Mouse (Mus musculus): ENCODE measurements around the gene Dync2li1. TPM values are rescaled to one million over a fixed set of nuclear protein-coding genes. Genes with fewer than 3 reads are reported as not detected.

Dync2li1 gene
- polyA plus RNA-seq, 1 experiment, result 23.0 TPM

- TF ChIP-seq CTCF (IDR thresholded peaks at IDR 0.05; ENCODE audit: borderline replicate concordance, extremely low read depth, insufficient read depth, insufficient read length) (no peak), POLR2A (IDR thresholded peaks at IDR 0.05; ENCODE audit: borderline replicate concordance, extremely low read depth, insufficient read depth, insufficient read length, poor library complexity, severe bottlenecking) (no peak)
- no peak for DNase-seq (ENCODE audit: low read depth)
These were observed 14.3 kb upstream of the Dync2li1 start for GRCm38 (mm10) chr17:84611971-84612370.

- TF ChIP-seq POLR2A (IDR thresholded peaks at IDR 0.05; ENCODE audit: borderline replicate concordance, extremely low read depth, insufficient read depth, insufficient read length, poor library complexity, severe bottlenecking) (no peak), CTCF (IDR thresholded peaks at IDR 0.05; ENCODE audit: borderline replicate concordance, extremely low read depth, insufficient read depth, insufficient read length) (no peak)
- peak; percentile 11 for DNase-seq (ENCODE audit: low read depth)
These were observed 10.5 kb upstream of the Dync2li1 start for GRCm38 (mm10) chr17:84615811-84616210.

GRCm38 (mm10) chr17:84616526-84617074 is 9.7 kb upstream of the Dync2li1 start:
- TF ChIP-seq POLR2A (IDR thresholded peaks at IDR 0.05; ENCODE audit: borderline replicate concordance, extremely low read depth, insufficient read depth, insufficient read length, poor library complexity, severe bottlenecking) (no peak), CTCF (IDR thresholded peaks at IDR 0.05; ENCODE audit: borderline replicate concordance, extremely low read depth, insufficient read depth, insufficient read length) (no peak)
- DNase-seq (ENCODE audit: low read depth), result no peak

- no peak for DNase-seq (ENCODE audit: low read depth)
- TF ChIP-seq CTCF (IDR thresholded peaks at IDR 0.05; ENCODE audit: borderline replicate concordance, extremely low read depth, insufficient read depth, insufficient read length), result no peak
- TF ChIP-seq POLR2A (IDR thresholded peaks at IDR 0.05; ENCODE audit: borderline replicate concordance, extremely low read depth, insufficient read depth, insufficient read length, poor library complexity, severe bottlenecking), result no peak
These were observed 8.3 kb upstream of the Dync2li1 start for GRCm38 (mm10) chr17:84617953-84618352.

- DNase-seq (ENCODE audit: low read depth), result no peak
- no peak for TF ChIP-seq CTCF (IDR thresholded peaks at IDR 0.05; ENCODE audit: borderline replicate concordance, extremely low read depth, insufficient read depth, insufficient read length)
- TF ChIP-seq POLR2A (IDR thresholded peaks at IDR 0.05; ENCODE audit: borderline replicate concordance, extremely low read depth, insufficient read depth, insufficient read length, poor library complexity, severe bottlenecking), result no peak
These were observed 7.2 kb upstream of the Dync2li1 start for GRCm38 (mm10) chr17:84619112-84619511.

- TF ChIP-seq POLR2A (IDR thresholded peaks at IDR 0.05; ENCODE audit: borderline replicate concordance, extremely low read depth, insufficient read depth, insufficient read length, poor library complexity, severe bottlenecking), result no peak
- no peak for TF ChIP-seq CTCF (IDR thresholded peaks at IDR 0.05; ENCODE audit: borderline replicate concordance, extremely low read depth, insufficient read depth, insufficient read length)
- peak; percentile 8 for DNase-seq (ENCODE audit: low read depth)
These were observed 6.2 kb upstream of the Dync2li1 start for GRCm38 (mm10) chr17:84620076-84620475.

- no peak for DNase-seq (ENCODE audit: low read depth)
- TF ChIP-seq POLR2A (IDR thresholded peaks at IDR 0.05; ENCODE audit: borderline replicate concordance, extremely low read depth, insufficient read depth, insufficient read length, poor library complexity, severe bottlenecking) (no peak), CTCF (IDR thresholded peaks at IDR 0.05; ENCODE audit: borderline replicate concordance, extremely low read depth, insufficient read depth, insufficient read length) (no peak)
These were observed 5.7 kb upstream of the Dync2li1 start for GRCm38 (mm10) chr17:84620610-84621009.

- TF ChIP-seq CTCF (IDR thresholded peaks at IDR 0.05; ENCODE audit: borderline replicate concordance, extremely low read depth, insufficient read depth, insufficient read length) (no peak), POLR2A (IDR thresholded peaks at IDR 0.05; ENCODE audit: borderline replicate concordance, extremely low read depth, insufficient read depth, insufficient read length, poor library complexity, severe bottlenecking) (no peak)
- DNase-seq (ENCODE audit: low read depth), result no peak
These were observed 5.1 kb upstream of the Dync2li1 start for GRCm38 (mm10) chr17:84621209-84621608.

- no peak for TF ChIP-seq POLR2A (IDR thresholded peaks at IDR 0.05; ENCODE audit: borderline replicate concordance, extremely low read depth, insufficient read depth, insufficient read length, poor library complexity, severe bottlenecking)
- TF ChIP-seq CTCF (IDR thresholded peaks at IDR 0.05; ENCODE audit: borderline replicate concordance, extremely low read depth, insufficient read depth, insufficient read length), result peak; percentile 19; the same call in 1 of the 2 replicates
- no peak for DNase-seq (ENCODE audit: low read depth)
These were observed 4.3 kb upstream of the Dync2li1 start for GRCm38 (mm10) chr17:84622028-84622427.

- TF ChIP-seq CTCF (IDR thresholded peaks at IDR 0.05; ENCODE audit: borderline replicate concordance, extremely low read depth, insufficient read depth, insufficient read length) (no peak), POLR2A (IDR thresholded peaks at IDR 0.05; ENCODE audit: borderline replicate concordance, extremely low read depth, insufficient read depth, insufficient read length, poor library complexity, severe bottlenecking) (no peak)
- DNase-seq (ENCODE audit: low read depth), result no peak
These were observed 3.4 kb upstream of the Dync2li1 start for GRCm38 (mm10) chr17:84622873-84623272.

GRCm38 (mm10) chr17:84626857-84627305 is 585 bp downstream of the Dync2li1 start:
- peak; percentile 40 for DNase-seq (ENCODE audit: low read depth)
- no peak for TF ChIP-seq POLR2A (IDR thresholded peaks at IDR 0.05; ENCODE audit: borderline replicate concordance, extremely low read depth, insufficient read depth, insufficient read length, poor library complexity, severe bottlenecking)
- TF ChIP-seq CTCF (IDR thresholded peaks at IDR 0.05; ENCODE audit: borderline replicate concordance, extremely low read depth, insufficient read depth, insufficient read length), result no peak

- no peak for DNase-seq (ENCODE audit: low read depth)
- no peak for TF ChIP-seq CTCF (IDR thresholded peaks at IDR 0.05; ENCODE audit: borderline replicate concordance, extremely low read depth, insufficient read depth, insufficient read length)
- no peak for TF ChIP-seq POLR2A (IDR thresholded peaks at IDR 0.05; ENCODE audit: borderline replicate concordance, extremely low read depth, insufficient read depth, insufficient read length, poor library complexity, severe bottlenecking)
These were observed 1.4 kb downstream of the Dync2li1 start for GRCm38 (mm10) chr17:84627721-84628120.

Data from brain, embryonic 14.5 days (tissue).